Mouse (Mus musculus) myocyte (in vitro differentiated cells): Measurements from ENCODE around the gene Sh3rf3. TPM values are rescaled to one million over a fixed set of nuclear protein-coding genes. Genes with fewer than 3 reads are reported as not detected.
A peak's percentile ranks its signal among the peaks of the same experiment; 100 is the strongest.

Source experiments
- H3K27me3 ChIP-seq: one replicate; pipeline ENCODE4 v1.6.1; 2011; ENCODE audit not compliant: control insufficient read depth, insufficient read depth, insufficient read length
- H3K36me3 ChIP-seq: one replicate; pipeline ENCODE4 v1.6.1; 2011; ENCODE audit not compliant: control insufficient read depth, insufficient read depth
- H3K4me2 ChIP-seq: one replicate; pipeline ENCODE4 v1.6.1; 2011; ENCODE audit warnings: low read depth, control low read depth
- H3K4me3 ChIP-seq: one replicate; pipeline ENCODE4 v1.5.1; 2011; ENCODE audit warnings: mild to moderate bottlenecking, control low read depth, moderate library complexity
- H3K79me2 ChIP-seq: one replicate; pipeline ENCODE4 v1.6.1; 2011; ENCODE audit not compliant: control insufficient read depth, insufficient read depth
- H3ac ChIP-seq: one replicate; pipeline ENCODE4 v1.6.1; 2011; ENCODE audit not compliant: control insufficient read depth, insufficient read length
- CEBPB ChIP-seq: IDR thresholded peaks from 2 replicates; pipeline ENCODE4 v1.6.1; 2011; ENCODE audit warnings: mild to moderate bottlenecking, moderate library complexity; ENCODE audit not compliant: poor library complexity, insufficient read depth, severe bottlenecking
- E2F4 ChIP-seq: IDR thresholded peaks from one replicate; pipeline ENCODE4 v1.6.1; 2011; ENCODE audit warnings: mild to moderate bottlenecking, control low read depth, moderate library complexity; ENCODE audit not compliant: insufficient read depth
- MAX ChIP-seq: IDR thresholded peaks from one replicate; pipeline ENCODE4 v1.6.1; 2011; ENCODE audit warnings: low read depth, mild to moderate bottlenecking, control low read depth
- MYOD1 ChIP-seq, 3 experiments: IDR thresholded peaks; one replicate each; pipeline ENCODE4 v1.6.1; 2011; ENCODE audit warnings: control low read depth in 2 of 3, low read depth in 2 of 3, mild to moderate bottlenecking in 2 of 3, moderate library complexity in 1 of 3; ENCODE audit not compliant: insufficient read length in 2 of 3, control insufficient read depth in 1 of 3
- MYOG ChIP-seq, 3 experiments: IDR thresholded peaks; one replicate each; pipeline ENCODE4 v1.6.1; 2011; ENCODE audit warnings: control low read depth in 2 of 3, low read depth in 2 of 3, mild to moderate bottlenecking in 2 of 3; ENCODE audit not compliant: insufficient read length in 2 of 3, control insufficient read depth in 1 of 3, insufficient read depth in 1 of 3
- POLR2A ChIP-seq: IDR thresholded peaks from one replicate; pipeline ENCODE4 v1.6.1; 2011; ENCODE audit warnings: low read depth, mild to moderate bottlenecking, control low read depth, moderate library complexity; ENCODE audit not compliant: insufficient read length
- POLR2AphosphoS2 ChIP-seq: IDR thresholded peaks from one replicate; pipeline ENCODE4 v1.6.1; 2011; ENCODE audit warnings: low read depth, control low read depth; ENCODE audit not compliant: insufficient read length
- REST ChIP-seq: IDR thresholded peaks from one replicate; pipeline ENCODE4 v1.6.1; 2011; ENCODE audit warnings: mild to moderate bottlenecking, control low read depth, moderate library complexity; ENCODE audit not compliant: insufficient read depth, insufficient read length
- SRF ChIP-seq: IDR thresholded peaks from one replicate; pipeline ENCODE4 v1.6.1; 2011; ENCODE audit warnings: low read depth; ENCODE audit not compliant: control insufficient read depth, insufficient read length
- TCF12 ChIP-seq: IDR thresholded peaks from one replicate; pipeline ENCODE4 v1.6.1; 2011; ENCODE audit warnings: mild to moderate bottlenecking, control low read depth; ENCODE audit not compliant: poor library complexity, insufficient read depth, severe bottlenecking
- TCF3 ChIP-seq: IDR thresholded peaks from one replicate; pipeline ENCODE4 v1.6.1; 2011; ENCODE audit warnings: low read depth, control low read depth; ENCODE audit not compliant: insufficient read length
- USF1 ChIP-seq: IDR thresholded peaks from one replicate; pipeline ENCODE4 v1.6.1; 2011; ENCODE audit warnings: low read depth, mild to moderate bottlenecking, control low read depth, moderate library complexity
- polyA plus RNA-seq: library from polyadenylated mRNA; unstranded; fragments of >200 nt; fragmentation: generic; extraction: Trizol; gene quantifications from one replicate; pipeline ENCODE4 v1.2.1, GENCODE M21; 2012; ENCODE audit warnings: missing spikeins

Gene Sh3rf3
- polyA plus RNA-seq, 1 experiment = 0.10 TPM

DNA sequence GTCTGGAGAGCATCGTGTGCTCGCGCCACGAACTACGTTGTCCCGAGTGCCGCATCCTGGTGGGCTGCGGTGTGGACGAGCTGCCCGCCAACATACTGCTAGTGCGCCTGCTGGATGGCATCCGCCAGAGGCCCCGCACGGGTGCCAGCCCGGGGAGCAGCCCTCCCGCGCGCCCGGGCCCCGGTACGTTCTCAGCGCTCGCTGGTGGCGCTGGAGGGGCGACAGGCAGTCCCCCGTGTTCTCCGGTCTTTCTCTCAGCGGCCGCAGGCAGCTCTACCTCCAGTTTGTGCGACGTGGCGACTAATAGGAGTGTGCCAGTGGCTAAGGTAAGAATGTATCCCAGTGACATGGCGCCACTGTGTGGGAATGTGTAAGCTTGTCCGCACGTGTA, 637 bp downstream of the Sh3rf3 start:
- TF ChIP-seq MAX (no peak), MYOG (IDR thresholded peaks at IDR 0.05; ENCODE audit: control insufficient read depth in 1 of 3, insufficient read depth in 1 of 3, insufficient read length in 2 of 3, low read depth in 2 of 3) (peak in 1 of 3 experiments; percentile 10)
- H3K36me3 ChIP-seq = no peaks in the 10 kb centered on the region
- H3K27me3 ChIP-seq = peaks cover 22% of the 10 kb centered on the region
- no peak overlapping the region for H3K4me3 ChIP-seq
- H3K4me2 ChIP-seq = peak overlapping the region; percentile 79
- H3K79me2 ChIP-seq = no peaks in the 10 kb centered on the region
- no peak overlapping the region for H3ac ChIP-seq

DNA sequence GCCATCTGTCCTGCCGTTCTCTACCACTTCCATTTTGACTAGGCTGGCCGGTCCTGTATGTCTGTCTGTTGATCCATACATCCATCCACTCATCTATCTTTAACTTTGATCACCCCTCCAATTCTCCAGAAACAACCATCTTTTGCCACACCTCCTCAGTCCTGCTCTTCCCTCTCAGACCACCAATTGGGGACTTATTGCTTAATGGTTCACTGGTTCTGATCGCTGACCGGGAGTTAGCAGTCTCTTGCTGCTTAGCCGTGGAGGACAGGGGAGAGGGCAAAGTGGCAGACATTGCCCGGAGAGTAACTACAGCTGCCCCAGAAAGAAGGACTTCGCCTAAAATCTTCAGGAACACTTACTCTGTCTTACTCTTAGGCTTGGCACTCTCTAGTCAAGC, 1.3 kb downstream of the Sh3rf3 start:
- Histone ChIP-seq H3ac (no peak overlapping the region), H3K4me3 (no peak overlapping the region), H3K36me3 (no peaks in the 10 kb centered on the region), H3K4me2 (no peak overlapping the region), H3K27me3 (peaks cover 22% of the 10 kb centered on the region), H3K79me2 (no peaks in the 10 kb centered on the region)
- TF ChIP-seq MAX (no peak), TCF12 (no peak)

DNA sequence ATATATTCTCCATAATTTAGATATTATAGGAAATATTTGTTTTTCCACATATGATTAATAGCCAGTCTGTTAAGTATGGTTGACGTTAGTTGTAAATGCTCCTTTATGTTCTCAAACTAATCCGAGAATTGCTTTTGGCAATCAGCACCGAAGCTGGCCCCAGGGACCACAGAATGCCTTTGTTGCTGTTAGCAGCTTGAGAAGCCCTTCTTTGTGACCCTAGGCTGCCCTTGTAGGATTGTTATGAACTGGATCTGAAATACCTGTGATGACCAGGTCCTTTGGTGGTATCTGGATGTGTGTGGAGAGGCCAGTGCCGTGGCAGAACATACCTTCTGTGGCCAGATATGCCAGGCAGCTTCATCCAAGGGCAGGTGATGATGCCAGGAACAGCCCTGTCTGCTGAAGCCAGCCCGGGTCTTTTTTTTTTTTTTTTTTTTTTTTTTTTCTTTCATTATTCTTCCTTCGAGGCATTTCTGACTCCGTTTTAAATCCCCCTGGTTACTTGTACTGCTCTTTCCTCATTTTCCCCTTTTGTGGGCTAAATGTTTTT, 10.9 kb downstream of the Sh3rf3 start:
- Histone ChIP-seq H3K4me2 (no peak overlapping the region), H3ac (no peak overlapping the region), H3K4me3 (no peak overlapping the region), H3K79me2 (no peaks in the 10 kb centered on the region), H3K36me3 (no peaks in the 10 kb centered on the region), H3K27me3 (no peaks in the 10 kb centered on the region)
- no peak for TF ChIP-seq MAX
- TF ChIP-seq MYOG (IDR thresholded peaks at IDR 0.05; ENCODE audit: control insufficient read depth in 1 of 3, insufficient read depth in 1 of 3, insufficient read length in 2 of 3, low read depth in 2 of 3) = no peak
- TF ChIP-seq SRF = no peak
- no peak for TF ChIP-seq USF1
- no peak for TF ChIP-seq TCF12
- TF ChIP-seq MYOD1 (IDR thresholded peaks at IDR 0.05; ENCODE audit: control insufficient read depth in 1 of 3, insufficient read length in 2 of 3, low read depth in 2 of 3) = no peak
- no peak for TF ChIP-seq CEBPB
- TF ChIP-seq POLR2A = no peak
- no peak for TF ChIP-seq REST
- TF ChIP-seq POLR2AphosphoS2 = no peak
- TF ChIP-seq E2F4 = no peak
- TF ChIP-seq TCF3 = no peak

DNA sequence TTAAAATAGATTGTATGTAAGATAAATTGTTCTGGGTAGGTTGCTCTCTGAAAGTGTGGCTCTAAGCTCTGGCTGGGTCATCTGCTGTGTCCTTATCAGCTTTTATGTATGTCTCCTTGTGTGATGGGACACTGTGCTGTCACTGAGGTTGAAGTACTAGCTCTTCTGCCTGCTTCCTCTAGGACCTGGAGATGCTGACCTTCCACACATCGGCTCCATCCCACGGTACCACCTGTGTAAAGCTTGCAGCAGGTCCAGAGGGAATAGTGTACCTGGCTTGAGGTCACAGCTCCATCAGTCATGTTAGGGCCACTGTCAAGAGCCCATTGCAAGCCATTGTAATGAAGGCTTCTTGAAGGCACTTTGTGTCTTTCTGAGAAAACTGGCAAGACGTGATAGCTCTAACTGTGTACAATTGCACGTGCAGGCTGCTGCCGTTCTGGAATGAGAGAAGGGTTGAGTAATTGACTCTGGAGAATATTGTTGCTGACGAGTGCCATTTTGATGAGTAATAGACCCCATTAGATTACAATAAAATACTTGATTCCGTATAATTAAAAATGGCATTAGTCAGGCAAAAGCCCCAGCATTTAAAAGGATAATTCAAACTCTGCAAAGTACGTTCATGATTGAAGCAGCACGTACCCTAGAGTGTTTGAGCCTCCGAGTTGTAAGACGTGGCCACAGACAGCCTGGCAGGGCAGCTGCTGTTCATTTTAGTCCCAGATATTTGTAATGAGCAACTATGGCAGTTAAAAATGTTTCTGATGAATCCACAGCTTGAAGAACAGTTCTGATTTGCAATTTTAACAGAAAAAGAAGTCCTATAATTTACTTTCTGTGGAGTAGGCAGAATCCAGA, 16.3 kb downstream of the Sh3rf3 start:
- H3K79me2 ChIP-seq = no peaks in the 10 kb centered on the region

DNA sequence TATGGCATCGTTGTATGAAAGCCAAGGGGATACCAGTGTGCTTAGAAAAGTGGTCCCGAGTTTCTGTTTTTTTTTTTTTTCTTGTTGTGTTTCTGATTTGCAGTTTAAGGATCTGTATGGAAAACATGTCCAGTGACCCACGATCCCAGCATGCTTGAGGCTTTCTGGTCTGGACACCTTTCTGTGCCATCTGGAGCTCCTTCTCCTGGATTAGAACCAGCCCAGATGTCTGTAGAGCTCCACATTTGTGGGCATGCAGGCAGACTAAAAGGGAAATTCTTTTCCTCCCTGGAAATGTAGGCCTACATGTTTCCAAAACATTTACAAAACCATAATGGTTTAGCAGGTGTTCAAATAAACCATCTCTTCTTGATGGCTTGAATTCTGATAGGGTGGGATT, 20.0 kb downstream of the Sh3rf3 start:
- Histone ChIP-seq H3K4me2 (no peak overlapping the region), H3K4me3 (no peak overlapping the region), H3ac (no peak overlapping the region), H3K79me2 (no peaks in the 10 kb centered on the region), H3K36me3 (no peaks in the 10 kb centered on the region), H3K27me3 (no peaks in the 10 kb centered on the region)
- TF ChIP-seq E2F4 (no peak), SRF (no peak), MAX (no peak), CEBPB (no peak), MYOD1 (IDR thresholded peaks at IDR 0.05; ENCODE audit: control insufficient read depth in 1 of 3, insufficient read length in 2 of 3, low read depth in 2 of 3) (no peak), USF1 (no peak), POLR2AphosphoS2 (no peak)

More for the DNA sequence above, 16.3 kb downstream of the Sh3rf3 start:
- no peak for TF ChIP-seq MYOG (IDR thresholded peaks at IDR 0.05; ENCODE audit: control insufficient read depth in 1 of 3, insufficient read depth in 1 of 3, insufficient read length in 2 of 3, low read depth in 2 of 3)
- no peak for TF ChIP-seq TCF12
- TF ChIP-seq REST = no peak
- no peak for TF ChIP-seq POLR2AphosphoS2
- no peak for TF ChIP-seq MYOD1 (IDR thresholded peaks at IDR 0.05; ENCODE audit: control insufficient read depth in 1 of 3, insufficient read length in 2 of 3, low read depth in 2 of 3)
- TF ChIP-seq POLR2A = no peak
- TF ChIP-seq SRF = no peak
- no peak for TF ChIP-seq MAX
- no peak for TF ChIP-seq E2F4
- no peak for TF ChIP-seq CEBPB
- no peak for TF ChIP-seq TCF3
- no peak for TF ChIP-seq USF1
- Histone ChIP-seq H3K36me3 (no peaks in the 10 kb centered on the region), H3ac (no peak overlapping the region), H3K4me2 (no peak overlapping the region), H3K27me3 (no peaks in the 10 kb centered on the region), H3K4me3 (no peak overlapping the region)
